Mouse (Mus musculus) forebrain, embryonic 11.5 days (tissue): ENCODE data around the gene Evi5. TPM values are rescaled to one million over a fixed set of nuclear protein-coding genes. Genes with fewer than 3 reads are reported as not detected.
A peak's percentile ranks its signal among the peaks of the same experiment; 100 is the strongest.
"Not testable (repeated sequence)": the region's sequence is repeated elsewhere in the genome, so short reads cannot be mapped to it uniquely, and the experiment has no call there.

Experiments
- ATAC-seq: fragments of 200-750 bp; cut with Nextera tagmentation; replicated peaks from 2 replicates; pipeline ENCODE4 v1.8.0; 2017; ENCODE audit warnings: moderate TSS enrichment; ENCODE audit not compliant: low FRiP score
- DNase-seq: peaks from one replicate; pipeline ENCODE4 v3.0.0-alpha.2; 2017; ENCODE audit warnings: low spot score
- H3K27ac ChIP-seq: fragments of 300-500 bp; sonication (generic); 2 replicates; pipeline ENCODE4 v1.5.1; 2014; ENCODE audit warnings: low read depth, low read length
- H3K27me3 ChIP-seq: fragments of 300-500 bp; sonication (generic); 2 replicates; pipeline ENCODE4 v1.6.1; 2014; ENCODE audit warnings: mild to moderate bottlenecking, low read length, mixed read lengths; ENCODE audit not compliant: control insufficient read depth, insufficient read depth
- H3K36me3 ChIP-seq: fragments of 300-500 bp; sonication (generic); 2 replicates; pipeline ENCODE4 v1.6.1; 2014; ENCODE audit warnings: mild to moderate bottlenecking, low read length, moderate library complexity, mixed read lengths; ENCODE audit not compliant: control insufficient read depth, insufficient read depth
- H3K4me1 ChIP-seq: fragments of 300-500 bp; sonication (generic); replicated peaks from 2 replicates; pipeline ENCODE4 v1.6.1; 2014; ENCODE audit warnings: low read length, mixed read lengths; ENCODE audit not compliant: control insufficient read depth, insufficient read depth
- H3K4me2 ChIP-seq: fragments of 300-500 bp; sonication (generic); 2 replicates; pipeline ENCODE4 v1.6.1; 2014; ENCODE audit warnings: low read depth, mild to moderate bottlenecking, low read length, moderate library complexity, mixed read lengths; ENCODE audit not compliant: severe bottlenecking
- H3K4me3 ChIP-seq: fragments of 300-500 bp; sonication (generic); 2 replicates; pipeline ENCODE4 v1.5.1; 2014; ENCODE audit warnings: low read depth, low read length
- H3K9ac ChIP-seq: fragments of 300-500 bp; sonication (generic); 2 replicates; pipeline ENCODE4 v1.6.1; 2014; ENCODE audit warnings: low read length
- H3K9me3 ChIP-seq: fragments of 300-500 bp; sonication (generic); 2 replicates; pipeline ENCODE4 v1.6.1; 2016; ENCODE audit warnings: low read length, mixed read lengths; ENCODE audit not compliant: control insufficient read depth
- WGBS: fragments of 180-500 bp; shearing (Covaris S2); extraction: QIAGEN DNeasy Blood & Tissue Kit; methylation state at CpG from one replicate; pipeline ENCODE4 v1.1.7; 2014; 5-methylcytosine and 5-hydroxymethylcytosine counted together
- polyA plus RNA-seq: library from polyadenylated mRNA; unstranded; fragments of >200 nt; fragmentation: Nextera tagmentation; extraction: Ambion mirVana; gene quantifications from 2 replicates; pipeline ENCODE4 v1.2.1, GENCODE M21; 2014

Evi5 gene
- polyA plus RNA-seq, 1 experiment from 2014 or later = 50.7 TPM

GRCm38 (mm10) chr5:107908514-107909110, 33.7 kb upstream of the Evi5 start:
- Histone ChIP-seq H3K27me3 (no peaks in the 10 kb centered on the region), H3K9me3 (no peaks in the 10 kb centered on the region), H3K36me3 (peaks cover 25% of the 10 kb centered on the region; the same call in 1 of the 2 replicates), H3K4me2 (no peak overlapping the region), H3K4me3 (no peak overlapping the region), H3K9ac (no peak overlapping the region), H3K27ac (no peak overlapping the region), H3K4me1 (no peaks in the 10 kb centered on the region)
- ATAC-seq = no peak
- WGBS = 95% methylated on average over 2 of the region's 2 CpGs
- DNase-seq = no peak

- Histone ChIP-seq H3K4me2 (no peak overlapping the region), H3K9me3 (no peaks in the 10 kb centered on the region), H3K4me1 (peaks cover 4% of the 10 kb centered on the region; the same call in 1 of the 2 replicates), H3K4me3 (no peak overlapping the region), H3K27ac (no peak overlapping the region), H3K27me3 (no peaks in the 10 kb centered on the region), H3K9ac (no peak overlapping the region), H3K36me3 (peaks cover 25% of the 10 kb centered on the region; the same call in 1 of the 2 replicates)
- DNase-seq (no peak), ATAC-seq (no peak)
- 80% methylated on average over 3 of the region's 3 CpGs for WGBS
These were observed 29.4 kb upstream of the Evi5 start for GRCm38 (mm10) chr5:107904325-107904724.

GRCm38 (mm10) chr5:107901014-107901615, 26.2 kb upstream of the Evi5 start:
- Histone ChIP-seq H3K27me3 (no peaks in the 10 kb centered on the region), H3K4me1 (peaks cover 4% of the 10 kb centered on the region; the same call in 1 of the 2 replicates), H3K9me3 (no peaks in the 10 kb centered on the region), H3K9ac (peak overlapping the region; percentile 98), H3K4me2 (peak overlapping the region; percentile 43), H3K36me3 (peaks cover 6% of the 10 kb centered on the region; the same call in 1 of the 2 replicates), H3K4me3 (peak overlapping the region; percentile 99), H3K27ac (peak overlapping the region; percentile 59; the same call in 1 of the 2 replicates)
- under 1% methylated on average over 23 of the region's 23 CpGs for WGBS
- DNase-seq (no peak), ATAC-seq (peak; percentile 42; the same call in 1 of the 2 replicates)

- Histone ChIP-seq H3K27ac (peak within 1 kb of the TSS; percentile 59), H3K9me3 (no peaks in the 10 kb centered on the region), H3K4me2 (peak within 1 kb of the TSS; percentile 43), H3K9ac (peak within 1 kb of the TSS; percentile 98), H3K27me3 (no peaks in the 10 kb centered on the region), H3K36me3 (peaks cover 5% of the 10 kb centered on the region; the same call in 1 of the 2 replicates), H3K4me3 (peak within 1 kb of the TSS; percentile 99), H3K4me1 (peaks cover 4% of the 10 kb centered on the region; the same call in 1 of the 2 replicates)
- DNase-seq (peak; percentile 98), ATAC-seq (peak; percentile 98)
- WGBS = 3% methylated on average over 66 of the region's 66 CpGs
These were observed 25.5 kb upstream of the Evi5 start, which contains the start of gene Rpl5 for GRCm38 (mm10) chr5:107900206-107901013. Gene Rpl5 (plus strand): TSS chr5:107900502.

GRCm38 (mm10) chr5:107896265-107896664, 21.4 kb upstream of the Evi5 start:
- no peak for DNase-seq
- WGBS = 71% methylated on average over 1 of the region's 1 CpGs

GRCm38 (mm10) chr5:107894676-107895075, 19.8 kb upstream of the Evi5 start:
- DNase-seq = no peak
- no peaks in the 10 kb centered on the region for H3K27me3 ChIP-seq
- no peaks in the 10 kb centered on the region for H3K36me3 ChIP-seq
- H3K9me3 ChIP-seq = no peaks in the 10 kb centered on the region
- no peak overlapping the region for H3K4me3 ChIP-seq
- H3K27ac ChIP-seq = no peak overlapping the region
- WGBS = 75% methylated on average over 7 of the region's 7 CpGs
- H3K4me1 ChIP-seq = no peaks in the 10 kb centered on the region
- no peak for ATAC-seq
- no peak overlapping the region for H3K9ac ChIP-seq
- H3K4me2 ChIP-seq = no peak overlapping the region

More at GRCm38 (mm10) chr5:107896265-107896664, 21.4 kb upstream of the Evi5 start:
- no peak for ATAC-seq
- Histone ChIP-seq H3K9ac (no peak overlapping the region), H3K4me1 (no peaks in the 10 kb centered on the region), H3K27ac (no peak overlapping the region), H3K27me3 (no peaks in the 10 kb centered on the region), H3K4me3 (no peak overlapping the region), H3K36me3 (no peaks in the 10 kb centered on the region), H3K9me3 (no peaks in the 10 kb centered on the region), H3K4me2 (no peak overlapping the region)

- H3K9ac ChIP-seq, ATAC-seq, H3K4me3 ChIP-seq, H3K4me1 ChIP-seq, H3K36me3 ChIP-seq, H3K27ac ChIP-seq, DNase-seq, H3K27me3 ChIP-seq, H3K4me2 ChIP-seq, H3K9me3 ChIP-seq: not testable (repeated sequence)
- 80% methylated on average over 1 of the region's 1 CpGs for WGBS
These were observed 16.6 kb upstream of the Evi5 start for GRCm38 (mm10) chr5:107891515-107891914.

GRCm38 (mm10) chr5:107889994-107890888, 15.3 kb upstream of the Evi5 start:
- no peaks in the 10 kb centered on the region for H3K9me3 ChIP-seq
- H3K27ac ChIP-seq = no peak overlapping the region
- no peaks in the 10 kb centered on the region for H3K27me3 ChIP-seq
- H3K36me3 ChIP-seq = no peaks in the 10 kb centered on the region
- ATAC-seq (no peak), DNase-seq (no peak)
- no peak overlapping the region for H3K4me2 ChIP-seq
- no peak overlapping the region for H3K9ac ChIP-seq
- H3K4me1 ChIP-seq = no peaks in the 10 kb centered on the region
- 59% methylated on average over 9 of the region's 9 CpGs for WGBS
- no peak overlapping the region for H3K4me3 ChIP-seq
